Mouse (Mus musculus): Measurements from ENCODE around the gene Gm20388.

DNA sequence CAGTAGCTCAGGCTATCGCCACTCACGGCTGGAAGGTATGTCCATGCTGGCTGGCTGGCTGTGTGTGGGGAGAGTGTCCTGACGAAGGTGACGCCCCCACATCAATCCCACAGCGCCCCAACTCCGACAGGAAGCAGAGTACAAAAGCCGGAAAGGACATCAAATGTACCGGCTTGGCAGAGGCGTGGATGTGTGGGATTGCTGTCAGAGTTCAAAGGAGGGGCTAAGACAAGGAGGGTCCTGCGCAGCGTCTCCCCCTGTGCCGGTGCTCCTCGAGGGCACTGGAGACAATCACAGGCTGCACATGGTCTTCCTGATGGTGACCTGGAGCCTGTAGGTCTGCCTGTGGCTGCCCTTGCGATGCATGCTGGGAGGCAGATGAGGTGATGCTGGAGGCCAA is 1088.3 kb downstream of the Gm20388 start:
- TF ChIP-seq CTCF (conservative IDR thresholded peaks at IDR 0.05; ENCODE audit: insufficient read depth, insufficient read length, low read depth, low read length) (no peak), POLR2A (IDR thresholded peaks at IDR 0.05; ENCODE audit: low read depth, low read length) (no peak)

Measured in kidney, adult 2 months (tissue).